Mouse (Mus musculus): ENCODE data around the gene Sbsn.

DNA sequence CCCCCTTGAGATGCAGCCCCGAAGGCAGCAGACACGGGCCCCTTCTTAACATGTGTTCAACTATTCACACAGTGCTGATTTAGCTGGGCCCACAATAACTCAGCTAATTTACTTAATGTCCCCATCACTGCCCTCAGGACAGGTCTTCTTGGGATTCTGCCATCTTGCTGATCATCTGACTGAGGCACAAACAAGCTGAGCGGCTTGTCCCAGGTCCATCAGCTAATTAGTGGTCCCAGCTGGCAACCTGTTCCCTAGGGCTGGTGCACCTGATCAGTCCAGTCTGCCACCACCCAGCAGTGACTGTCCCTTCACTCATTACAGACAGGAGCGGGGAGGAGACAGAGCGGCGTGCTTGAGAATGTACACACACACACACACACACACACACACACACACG is 30.0 kb upstream of the Sbsn start:
- TF ChIP-seq EP300 (IDR thresholded peaks at IDR 0.05; ENCODE audit: insufficient read depth, low read depth, low read length) (no peak), CTCF (IDR thresholded peaks at IDR 0.05; ENCODE audit: low read depth, low read length) (no peak)
